Mouse (Mus musculus) retina, embryonic 14.5 days (tissue): ENCODE measurements around the gene Lsm7.

Experiments
- DNase-seq: peaks from one replicate; pipeline ENCODE4 v3.0.0-alpha.2; 2015; ENCODE audit warnings: low spot score

Gene Lsm7

GRCm38 (mm10) chr10:80854913-80855748, at the start of gene Lsm7, which contains the start of gene Sppl2b:
Gene Lsm7, minus strand, starts transcription at chr10:80855209.
Gene Sppl2b, plus strand, starts transcription at chr10:80855275.
- peak; percentile 97 for DNase-seq

- no peak for DNase-seq
These were observed 49.7 kb upstream of the Lsm7 start for GRCm38 (mm10) chr10:80904709-80905108.

- no peak for DNase-seq
These were observed 49.1 kb upstream of the Lsm7 start for GRCm38 (mm10) chr10:80904004-80904693.

- DNase-seq, result no peak
These were observed 48.3 kb upstream of the Lsm7 start for GRCm38 (mm10) chr10:80903282-80903681.

GRCm38 (mm10) chr10:80902273-80902940, 47.4 kb upstream of the Lsm7 start:
- no peak for DNase-seq

- DNase-seq, result no peak
These were observed 46.6 kb upstream of the Lsm7 start for GRCm38 (mm10) chr10:80901409-80902272.

- DNase-seq, result peak; percentile 99
These were observed 45.6 kb upstream of the Lsm7 start, which contains the start of gene Timm13 for GRCm38 (mm10) chr10:80900318-80901247. Gene Timm13, minus strand, starts transcription at chr10:80900969.

- DNase-seq, result no peak
These were observed 44.7 kb upstream of the Lsm7 start for GRCm38 (mm10) chr10:80899591-80900317.

- DNase-seq, result no peak
These were observed 44.1 kb upstream of the Lsm7 start for GRCm38 (mm10) chr10:80899074-80899473.

GRCm38 (mm10) chr10:80897861-80898510, 43.0 kb upstream of the Lsm7 start:
- DNase-seq, result no peak

- no peak for DNase-seq
These were observed 41.8 kb upstream of the Lsm7 start for GRCm38 (mm10) chr10:80896581-80897485.

GRCm38 (mm10) chr10:80895697-80896096, 40.7 kb upstream of the Lsm7 start:
- DNase-seq, result no peak

- no peak for DNase-seq
These were observed 40.1 kb upstream of the Lsm7 start for GRCm38 (mm10) chr10:80895100-80895499.

- no peak for DNase-seq
These were observed 32.2 kb upstream of the Lsm7 start for GRCm38 (mm10) chr10:80887181-80887580.

GRCm38 (mm10) chr10:80881301-80881700, 26.3 kb upstream of the Lsm7 start:
- DNase-seq, result peak; percentile 76

GRCm38 (mm10) chr10:80880901-80881300, 25.9 kb upstream of the Lsm7 start:
- no peak for DNase-seq

- DNase-seq, result peak; percentile 88
These were observed 25.2 kb upstream of the Lsm7 start for GRCm38 (mm10) chr10:80880131-80880641.

- no peak for DNase-seq
These were observed 21.6 kb upstream of the Lsm7 start for GRCm38 (mm10) chr10:80876594-80876993.
